Mouse (Mus musculus): ENCODE measurements at regions not wholly inside any gene's neighbourhood (a gene's known extent, or its start where the extent isn't known, plus 50 kb on each side); places are given as distances from the start of the nearest gene placed in this dataset.

GRCm38 (mm10) chr5:28904500-28904899, 291.3 kb upstream of the Rnf32 start:
- peak; percentile 64 to 69 for DNase-seq

DNA sequence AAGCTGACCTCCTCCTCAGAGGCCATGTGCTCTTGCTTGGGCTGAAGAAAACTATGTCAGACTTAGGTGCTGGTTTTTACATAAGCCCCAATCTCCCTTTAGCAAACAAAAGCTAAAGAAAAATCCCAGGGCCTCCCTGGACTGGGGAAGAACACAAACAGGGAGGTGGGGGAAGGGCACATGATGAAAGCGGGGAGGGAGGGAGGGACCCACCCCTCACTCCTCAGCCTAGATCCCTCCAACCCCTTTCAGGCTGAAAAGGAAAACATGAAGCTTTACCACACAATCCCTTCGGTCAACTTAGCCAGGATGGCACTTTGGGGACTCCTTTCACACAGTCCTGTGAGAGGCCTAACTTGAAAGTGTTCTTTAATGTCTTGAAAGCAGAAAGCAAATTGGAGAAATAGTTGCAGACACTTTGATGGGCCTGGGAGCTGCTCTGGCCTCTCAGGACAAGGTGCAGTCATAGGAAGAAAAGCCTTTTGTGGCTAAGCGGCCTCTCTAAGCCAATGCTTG, 291.9 kb upstream of the Rnf32 start:
- no peak for DNase-seq

GRCm38 (mm10) chr5:28892703-28893249, 303.0 kb upstream of the Rnf32 start:
- no peak for DNase-seq

GRCm38 (mm10) chr5:28891988-28892387, 303.8 kb upstream of the Rnf32 start:
- DNase-seq = no peak

GRCm38 (mm10) chr5:28884746-28885365, 310.9 kb upstream of the Rnf32 start:
- DNase-seq = peak in 1 of 2 experiments; percentile 6

- DNase-seq = no peak
These were observed 319.6 kb upstream of the Rnf32 start for GRCm38 (mm10) chr5:28876199-28876598.

GRCm38 (mm10) chr5:28873600-28874265, 322.1 kb upstream of the Rnf32 start:
- DNase-seq = no peak

DNA sequence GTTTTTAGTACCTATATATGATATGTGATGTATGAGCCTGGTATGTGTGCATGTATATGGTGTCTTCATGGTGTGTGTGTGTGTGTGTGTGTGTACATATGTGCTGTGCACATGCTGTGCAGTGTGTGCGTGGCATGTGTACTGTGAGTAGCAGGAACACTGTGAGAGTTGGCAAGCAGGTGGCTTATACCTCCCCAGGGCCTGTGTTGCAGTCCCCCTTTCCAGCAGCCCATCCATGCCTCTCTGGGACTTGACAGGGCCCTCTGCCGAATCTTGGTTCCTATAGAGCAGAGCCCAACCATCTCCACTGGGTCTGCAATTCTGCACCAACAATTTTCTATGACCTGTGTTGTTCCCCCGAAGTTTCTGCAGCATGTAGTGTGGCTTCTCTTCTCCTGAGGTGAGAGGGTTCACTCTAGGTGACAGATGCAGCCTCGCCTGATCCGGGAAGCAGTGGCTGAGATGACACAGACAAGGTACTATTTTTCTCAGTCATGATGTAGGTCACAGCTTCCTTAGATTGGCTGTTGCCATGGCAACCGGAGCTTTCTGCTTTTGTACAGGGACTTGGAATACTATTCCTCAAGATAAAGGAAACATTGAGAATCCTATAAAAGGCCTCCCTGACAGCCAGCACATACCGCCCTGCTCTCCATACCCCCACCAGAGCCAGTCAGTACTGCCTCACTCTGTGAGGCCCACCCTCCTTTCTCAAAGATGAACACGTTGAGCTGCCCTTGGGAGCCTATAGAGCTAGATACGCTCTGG, 336.0 kb upstream of the Rnf32 start:
- DNase-seq = peak; percentile 10 to 23

DNA sequence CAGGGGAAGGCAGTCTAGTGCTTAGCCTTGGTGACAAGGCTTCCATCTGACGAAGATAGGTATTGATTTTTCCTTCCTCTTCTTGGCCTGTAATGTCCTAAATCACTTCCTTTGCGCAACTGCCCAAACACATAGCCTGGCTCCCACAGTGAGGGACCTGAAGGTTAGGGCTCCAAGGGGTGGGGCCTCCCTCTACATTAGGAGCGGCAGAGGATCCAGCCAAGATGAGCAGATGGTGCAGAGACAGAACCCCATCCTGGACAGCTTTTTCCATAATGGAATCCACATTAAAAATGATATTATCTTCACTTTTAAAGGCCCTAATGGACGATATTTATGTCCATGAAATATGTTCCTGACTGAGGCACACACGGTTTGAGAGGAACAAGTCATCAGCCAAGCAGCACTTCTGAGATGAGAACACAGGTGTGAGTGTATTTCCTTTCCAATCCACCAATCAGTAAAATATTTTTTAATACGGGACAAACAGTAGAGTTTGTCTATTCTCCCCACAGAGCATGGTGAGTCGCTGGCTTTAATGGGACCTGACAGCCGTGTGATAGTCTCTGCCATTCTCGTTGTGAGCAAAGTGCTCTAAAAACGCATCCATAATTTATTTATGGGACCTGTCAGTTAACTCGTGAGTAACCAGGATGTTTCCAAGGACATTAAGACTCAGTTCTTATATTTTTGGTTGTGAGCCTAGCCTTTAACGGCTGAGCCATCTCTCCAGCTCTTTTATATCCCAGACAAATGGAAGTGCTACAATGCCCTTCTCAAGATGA, 357.5 kb upstream of the Rnf32 start:
- no peak for DNase-seq

DNA sequence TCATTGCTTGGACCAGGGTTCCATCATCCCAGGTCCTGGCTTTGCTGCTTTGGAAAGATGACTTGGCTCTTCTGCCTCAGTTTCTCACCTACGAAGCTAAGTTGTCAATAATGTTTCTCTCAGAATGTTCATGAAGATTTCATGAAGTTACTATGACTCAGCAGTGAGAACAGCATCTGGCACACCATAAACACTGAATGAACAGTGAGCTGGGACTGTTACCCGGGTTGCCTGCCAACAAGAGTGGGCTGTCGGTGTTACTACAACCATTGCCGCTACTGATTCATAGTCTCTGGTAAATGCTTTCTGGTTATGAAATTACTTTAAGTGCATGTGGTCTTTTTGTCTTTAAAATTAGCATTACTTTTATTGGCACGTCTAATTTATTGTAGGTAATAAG, 352.0 kb upstream of the Shh start:
- DNase-seq = no peak

DNA sequence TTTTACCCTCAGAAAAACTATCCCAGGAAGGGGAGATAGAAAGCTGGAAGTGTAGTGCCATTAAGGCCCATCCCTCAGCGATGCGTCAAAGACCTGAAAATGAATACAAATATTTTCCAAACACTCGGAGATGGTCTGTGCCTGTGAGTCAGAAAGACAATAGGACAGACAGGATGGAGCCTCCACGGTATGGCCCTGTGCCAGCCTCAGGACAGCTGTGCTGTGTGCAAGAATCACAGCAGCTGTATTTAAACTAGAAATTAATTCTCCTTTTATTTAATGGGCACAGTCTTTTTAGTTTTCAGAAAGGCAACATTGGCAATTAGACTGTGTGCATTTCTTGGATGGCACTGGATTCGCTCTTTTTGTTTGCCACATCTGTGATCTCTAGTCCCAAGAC, 340.9 kb upstream of the Shh start:
- DNase-seq = peak; percentile 68 to 80

DNA sequence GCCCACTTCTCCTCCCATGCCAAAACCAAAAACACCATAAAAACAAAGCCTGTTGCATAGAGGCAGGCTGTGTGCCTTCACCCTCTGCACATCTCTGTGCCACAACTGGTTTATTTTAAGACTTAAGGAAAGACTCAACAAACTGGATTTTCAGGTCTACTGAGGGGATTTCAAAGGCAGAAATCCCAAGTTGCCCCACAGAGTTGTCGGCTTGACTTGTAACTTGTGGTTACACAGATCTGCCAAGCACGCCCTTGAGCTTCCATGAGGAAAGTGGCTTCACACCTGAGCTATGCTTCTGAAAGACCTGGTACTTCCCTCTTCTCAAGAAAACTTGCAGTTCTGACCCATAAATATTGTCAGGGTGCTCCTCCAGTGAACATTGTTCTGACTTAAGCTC, 332.4 kb upstream of the Shh start:
- no peak for DNase-seq

- DNase-seq = no peak
These were observed 331.3 kb upstream of the Shh start for GRCm38 (mm10) chr5:28798361-28798760.

- no peak for DNase-seq
These were observed 328.2 kb upstream of the Shh start for GRCm38 (mm10) chr5:28795130-28795758.

- no peak for DNase-seq
These were observed 326.7 kb upstream of the Shh start for GRCm38 (mm10) chr5:28793781-28794180.

GRCm38 (mm10) chr5:28785347-28786060, 318.4 kb upstream of the Shh start:
- DNase-seq = no peak

DNA sequence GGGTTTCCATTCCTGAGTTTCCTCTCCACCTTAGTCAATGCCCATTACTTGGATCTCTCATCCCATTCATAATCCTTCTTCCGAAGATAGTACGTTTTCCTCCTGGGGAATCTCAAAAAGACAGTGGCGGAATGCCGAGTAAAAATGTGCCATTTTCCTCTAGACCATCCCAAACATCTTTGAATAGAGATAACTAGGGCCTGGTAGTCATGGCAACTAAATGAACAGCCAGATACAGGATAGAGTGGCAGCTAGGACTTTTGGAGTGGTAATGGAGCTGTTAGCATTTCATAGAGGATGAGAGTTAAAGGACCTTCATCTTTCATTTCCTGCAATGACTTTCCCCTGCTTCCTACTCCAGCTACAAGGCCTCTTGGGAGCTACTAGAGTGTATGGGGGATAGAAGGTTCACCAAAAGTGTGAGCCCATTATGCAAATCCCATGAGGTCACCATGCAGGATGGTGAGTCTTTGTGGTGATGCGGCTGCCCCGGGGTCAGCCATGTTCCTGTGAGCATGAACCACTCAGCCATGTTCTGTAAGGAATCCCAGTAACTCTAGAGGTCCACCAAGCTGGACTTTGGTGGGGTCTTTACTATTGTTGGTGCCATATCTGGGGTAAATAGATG, 317.4 kb upstream of the Shh start:
- no peak for DNase-seq

- peak in 1 of 2 experiments; percentile 27 for DNase-seq
These were observed 308.7 kb upstream of the Shh start for GRCm38 (mm10) chr5:28775648-28776359.

DNA sequence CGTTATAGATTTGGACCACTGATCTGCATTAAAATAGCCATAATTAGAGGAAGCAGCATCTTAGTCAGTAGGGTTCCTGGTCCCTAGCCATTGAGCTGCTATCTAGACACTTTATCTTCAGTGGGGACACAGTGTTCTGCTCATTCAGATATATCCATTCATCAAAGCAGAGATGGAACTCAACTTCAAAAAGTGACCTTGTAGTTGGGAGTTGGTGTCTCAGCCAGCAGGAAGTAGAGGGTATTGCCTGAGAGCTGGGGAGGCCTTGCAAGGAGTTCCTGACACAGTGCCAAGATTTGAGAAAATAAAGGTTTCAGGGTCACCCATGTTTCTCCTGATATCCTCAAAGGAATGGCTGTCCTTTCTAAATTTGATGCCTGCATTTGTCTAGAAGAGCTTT, 304.7 kb upstream of the Shh start:
- peak; percentile 34 to 55 for DNase-seq

Data from adrenal gland, postnatal 36 days (tissue).